In the genomic region with DNA sequence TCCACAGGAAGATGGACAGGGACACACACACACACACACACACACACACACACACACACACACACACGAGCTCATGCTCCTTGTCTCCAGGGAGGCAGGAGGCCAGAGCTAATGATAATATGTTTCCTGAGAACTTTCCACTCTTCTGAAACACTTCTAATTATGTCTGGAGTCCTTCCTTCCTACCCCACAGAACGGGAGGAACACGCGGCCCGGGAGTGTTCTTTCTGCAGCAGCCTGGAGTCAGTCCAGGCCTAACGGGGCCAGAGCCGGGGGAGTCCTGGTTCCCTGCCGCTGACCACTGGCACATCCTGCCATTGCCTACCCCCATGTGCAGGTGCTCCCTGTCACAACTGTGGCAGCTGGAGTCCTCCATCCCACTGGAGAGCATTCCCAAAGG, we compare ENCODE assay signal across 11 mouse cellular contexts.
DNase-seq lines count a peak whose midpoint lies in the region; ATAC-seq and TF ChIP-seq lines count a peak whose summit lies in the region.
"Had no signal": no experiment of that assay in that cellular context is flagged by ENCODE, and none has a peak within 500 bp of the region (broad histone marks: within the 10 kb centered on the region; RNA-seq: fewer than 3 reads in every experiment).

No protein-coding gene starts in this region.

- peaks cover 3% of the 10 kb centered on the region; the same call in 1 of the 2 replicates for H3K9me3 ChIP-seq in heart, embryonic 14.5 days (ENCODE audit: control insufficient read depth, low read length)
- H3K9me3 ChIP-seq in kidney, postnatal 0 days (replicated peaks; ENCODE audit: low read length): no peaks in the 10 kb centered on the region
- H3K9me3 ChIP-seq in forebrain, embryonic 12.5 days: no peaks in the 10 kb centered on the region
- H3K9me3 ChIP-seq: limb, embryonic 15.5 days; midbrain, embryonic 13.5 days had no signal

- no peaks in the 10 kb centered on the region for H3K27me3 ChIP-seq in heart, embryonic 14.5 days (ENCODE audit: control insufficient read depth, insufficient read depth, low read length)
- no peaks in the 10 kb centered on the region for H3K27me3 ChIP-seq in kidney, postnatal 0 days (ENCODE audit: insufficient read depth, low read length)
- H3K27me3 ChIP-seq in forebrain, embryonic 12.5 days: peaks cover 7% of the 10 kb centered on the region; the same call in 1 of the 2 replicates
- H3K27me3 ChIP-seq: limb, embryonic 15.5 days; midbrain, embryonic 13.5 days had no signal

- 26% methylated on average over 8 of the region's 8 CpGs for WGBS in heart, embryonic 14.5 days
- WGBS in kidney, postnatal 0 days: 28% methylated on average over 8 of the region's 8 CpGs
- 69% methylated on average over 8 of the region's 8 CpGs for WGBS in forebrain, embryonic 12.5 days

- H3K4me3 ChIP-seq in heart, embryonic 14.5 days (ENCODE audit: control insufficient read depth in 1 of 2, insufficient read depth in 1 of 2, low read depth in 1 of 2, low read length in 2 of 2): no peak overlapping the region
- no peak overlapping the region for H3K4me3 ChIP-seq in kidney, postnatal 0 days (replicated peaks; ENCODE audit: low read depth, low read length)
- no peak overlapping the region for H3K4me3 ChIP-seq in forebrain, embryonic 12.5 days (replicated peaks)
- H3K4me3 ChIP-seq: limb, embryonic 15.5 days; midbrain, embryonic 13.5 days had no signal

- ATAC-seq in heart, embryonic 14.5 days (ENCODE audit: insufficient number of reproducible peaks, insufficient read depth, low FRiP score, low read depth): peak; percentile 33; the same call in 1 of the 2 replicates
- ATAC-seq in kidney, postnatal 0 days (replicated peaks; ENCODE audit: low FRiP score, low read depth): no peak
- ATAC-seq in forebrain, embryonic 12.5 days (ENCODE audit: low FRiP score): no peak
- ATAC-seq: midbrain, embryonic 13.5 days had no signal

- H3K9ac ChIP-seq in heart, embryonic 14.5 days (ENCODE audit: low read length): no peak overlapping the region
- H3K9ac ChIP-seq in kidney, postnatal 0 days (ENCODE audit: low read depth, low read length): no peak overlapping the region
- H3K9ac ChIP-seq in forebrain, embryonic 12.5 days: no peak overlapping the region
- H3K9ac ChIP-seq: limb, embryonic 15.5 days; midbrain, embryonic 13.5 days had no signal

- H3K4me1 ChIP-seq in heart, embryonic 14.5 days (ENCODE audit: control insufficient read depth in 2 of 2, insufficient read depth in 2 of 2, low read length in 2 of 2): peaks cover 23 to 27% of the 10 kb centered on the region in 2 experiments
- H3K4me1 ChIP-seq in kidney, postnatal 0 days (replicated peaks; ENCODE audit: insufficient read depth, low read length): peaks cover 11% of the 10 kb centered on the region
- H3K4me1 ChIP-seq in forebrain, embryonic 12.5 days: peaks cover 9% of the 10 kb centered on the region; the same call in 1 of the 2 replicates

- H3K36me3 ChIP-seq in heart, embryonic 14.5 days (ENCODE audit: control insufficient read depth, insufficient read depth, low read length): no peaks in the 10 kb centered on the region
- no peaks in the 10 kb centered on the region for H3K36me3 ChIP-seq in kidney, postnatal 0 days (ENCODE audit: insufficient read depth, low read length)
- H3K36me3 ChIP-seq in forebrain, embryonic 12.5 days (replicated peaks): no peaks in the 10 kb centered on the region
- H3K36me3 ChIP-seq: limb, embryonic 15.5 days; midbrain, embryonic 13.5 days had no signal

- peak; percentile 20 for DNase-seq in NIH3T3 (ENCODE audit: low read depth)
- peak; percentile 37 for DNase-seq in adrenal gland, postnatal 25 days
- DNase-seq in kidney, postnatal 0 days (ENCODE audit: low spot score): peak; percentile 71
- no peak for DNase-seq in frontal cortex, postnatal 10 days (ENCODE audit: low spot score in 2 of 2)
- no peak for DNase-seq in thymus, postnatal 14 days
- no peak for DNase-seq in layer of hippocampus, adult 18-20 months (ENCODE audit: low spot score in 2 of 2)
- DNase-seq: thymus, adult 2 months had no signal

- H3K27ac ChIP-seq in heart, embryonic 14.5 days (replicated peaks in 1 of 2; ENCODE audit: control insufficient read depth in 1 of 2, insufficient read depth in 1 of 2, low read depth in 2 of 2, low read length in 2 of 2): peak overlapping the region; percentile 40 to 47; a peak in 2 of 4 replicates
- H3K27ac ChIP-seq in kidney, postnatal 0 days: no peak overlapping the region; the same call in 1 of the 2 replicates
- no peak overlapping the region for H3K27ac ChIP-seq in forebrain, embryonic 12.5 days
- H3K27ac ChIP-seq: limb, embryonic 15.5 days; midbrain, embryonic 13.5 days had no signal

- no peak for TF ChIP-seq CTCF in kidney, postnatal 0 days (IDR thresholded peaks at IDR 0.05; ENCODE audit: low read depth)

- H3K4me2 ChIP-seq in heart, embryonic 14.5 days (ENCODE audit: low read length): no peak overlapping the region
- no peak overlapping the region for H3K4me2 ChIP-seq in kidney, postnatal 0 days (ENCODE audit: low read length)
- no peak overlapping the region for H3K4me2 ChIP-seq in forebrain, embryonic 12.5 days
- H3K4me2 ChIP-seq: limb, embryonic 15.5 days; midbrain, embryonic 13.5 days had no signal

Comparison
In these comparisons a context has a peak if more than half of its experiments do, and no peak if none do; other contexts are left out.
1. DNase-seq: peak in NIH3T3 (single experiment), adrenal gland, postnatal 25 days (single experiment) and kidney, postnatal 0 days (single experiment); none in frontal cortex, postnatal 10 days (0 of 2), thymus, postnatal 14 days (single experiment) and layer of hippocampus, adult 18-20 months (0 of 2).
2. H3K27ac ChIP-seq: peak in heart, embryonic 14.5 days (2 of 2); none in kidney, postnatal 0 days (single experiment) and forebrain, embryonic 12.5 days (single experiment).